Mouse (Mus musculus): ENCODE measurements around the gene Hnf1b.

Gene Hnf1b

DNA sequence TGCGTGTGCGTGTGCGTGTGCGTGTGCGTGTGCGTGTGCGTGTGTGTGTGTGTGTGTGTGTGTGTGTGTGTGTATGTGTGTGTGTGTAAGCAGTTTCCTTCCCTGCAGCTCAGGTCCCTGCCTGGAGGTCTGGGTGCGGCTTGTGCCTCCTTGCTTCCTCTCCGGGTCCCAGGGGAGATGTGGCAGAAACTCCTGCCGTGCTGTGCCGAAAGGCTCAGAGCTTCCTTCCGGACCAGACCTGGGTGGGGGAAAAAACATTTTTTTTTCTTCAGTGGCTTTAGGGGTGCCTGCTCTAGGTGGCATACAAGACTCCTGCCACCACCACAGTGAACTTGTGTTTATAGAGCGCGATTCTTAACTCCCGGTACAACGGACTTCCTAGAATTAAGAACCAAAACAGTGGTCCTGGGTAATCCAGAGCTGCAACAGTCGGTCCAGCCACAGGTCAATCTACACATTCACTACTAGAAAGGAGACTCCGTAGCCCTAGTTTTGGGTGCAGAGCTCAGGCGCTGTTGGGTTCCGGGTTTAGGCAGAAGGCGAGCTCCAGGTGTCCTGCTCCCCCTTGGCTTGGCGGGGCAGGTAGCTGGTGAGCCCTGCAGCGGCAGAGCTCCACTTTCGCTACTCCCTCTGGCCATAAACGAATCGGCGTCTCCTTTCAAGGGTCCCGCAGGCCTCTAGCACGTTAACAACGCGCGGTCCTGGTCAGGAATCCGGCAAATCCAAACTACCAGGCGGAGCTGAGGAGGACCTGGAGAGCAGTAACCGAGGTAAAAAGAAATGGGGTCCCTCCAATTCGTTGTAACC is at the start of gene Hnf1b:
Gene Hnf1b (plus strand): TSS at position 535 of the 807 bp plus-strand sequence.
- DNase-seq: no peak

DNA sequence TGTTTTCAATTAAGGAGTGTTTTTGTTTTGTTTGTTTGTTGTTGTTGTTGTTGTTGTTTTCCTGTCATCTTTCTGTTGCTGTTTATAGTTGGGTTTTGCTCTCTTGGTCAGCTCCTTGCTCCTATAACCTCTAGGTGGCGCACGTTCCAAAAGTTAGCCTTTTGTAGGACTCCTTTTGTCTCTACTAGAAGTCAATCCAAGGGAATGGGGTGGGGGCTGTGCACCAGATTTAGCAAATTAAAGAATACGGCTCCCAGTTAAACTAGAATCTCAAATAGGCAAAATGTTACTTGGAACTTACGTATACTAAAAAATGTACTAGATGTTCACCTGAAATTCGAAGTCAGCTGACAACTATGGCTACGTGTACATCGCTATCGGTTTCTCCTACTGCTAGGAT is 47.7 kb upstream of the Hnf1b start:
- DNase-seq: no peak

DNA sequence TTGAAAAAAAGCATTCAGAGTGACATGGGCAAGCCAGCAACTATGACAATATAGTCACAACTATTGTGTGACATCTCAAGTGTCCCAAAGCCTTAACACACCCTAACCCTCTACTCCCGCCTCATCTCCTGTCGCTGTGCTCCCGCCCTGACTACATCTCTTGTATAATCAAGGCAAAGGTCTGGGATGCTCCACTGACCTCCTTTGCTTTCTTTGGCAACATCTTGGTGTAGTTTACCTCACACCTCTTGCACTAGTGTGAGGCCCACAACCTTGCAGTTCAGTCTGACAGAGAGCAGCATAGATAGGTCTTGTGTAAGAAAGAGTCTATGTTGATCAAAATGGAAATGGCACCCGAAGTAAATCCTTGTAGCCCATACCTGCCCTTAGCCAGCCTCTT is 47.3 kb upstream of the Hnf1b start:
- no peak for DNase-seq

DNA sequence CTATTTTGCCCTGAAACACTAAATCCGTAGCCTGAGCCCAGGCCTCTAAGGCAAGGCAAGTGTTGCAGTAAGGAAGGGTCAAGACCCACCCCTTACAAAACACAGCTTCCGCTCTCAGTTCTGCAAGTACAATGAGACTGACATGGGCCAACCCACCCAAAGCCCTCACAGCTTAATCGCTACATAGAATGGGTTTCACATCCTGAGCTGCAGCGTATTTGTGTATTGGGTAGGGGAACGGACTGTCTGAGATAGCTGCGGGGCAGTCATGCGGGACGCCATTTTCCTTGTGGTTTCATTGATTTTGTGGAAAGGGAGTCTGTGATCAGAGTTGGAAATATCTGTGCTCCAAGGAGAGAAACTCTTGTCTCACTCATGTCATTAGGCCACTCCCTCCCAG is 39.4 kb upstream of the Hnf1b start:
- DNase-seq: no peak

DNA sequence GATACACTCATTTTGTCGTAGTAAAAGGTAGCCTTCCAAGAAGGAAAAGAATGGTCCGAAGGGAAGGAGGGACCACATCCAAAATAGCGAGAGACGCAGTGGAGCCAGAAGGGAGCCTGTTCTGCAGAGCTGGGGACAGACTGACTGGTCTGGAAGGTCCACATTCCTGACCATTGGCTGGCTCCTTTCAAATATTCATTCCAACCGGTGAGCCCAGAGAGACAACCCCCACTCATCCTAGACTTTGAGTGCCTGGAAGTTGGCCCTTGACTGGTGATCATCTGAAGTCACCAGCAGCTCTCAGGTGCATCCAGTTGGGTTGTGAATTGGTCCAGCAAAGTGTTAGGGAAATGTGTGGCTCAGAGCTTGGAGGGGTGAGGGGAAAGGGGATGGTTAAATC is 34.7 kb upstream of the Hnf1b start:
- DNase-seq: no peak

DNA sequence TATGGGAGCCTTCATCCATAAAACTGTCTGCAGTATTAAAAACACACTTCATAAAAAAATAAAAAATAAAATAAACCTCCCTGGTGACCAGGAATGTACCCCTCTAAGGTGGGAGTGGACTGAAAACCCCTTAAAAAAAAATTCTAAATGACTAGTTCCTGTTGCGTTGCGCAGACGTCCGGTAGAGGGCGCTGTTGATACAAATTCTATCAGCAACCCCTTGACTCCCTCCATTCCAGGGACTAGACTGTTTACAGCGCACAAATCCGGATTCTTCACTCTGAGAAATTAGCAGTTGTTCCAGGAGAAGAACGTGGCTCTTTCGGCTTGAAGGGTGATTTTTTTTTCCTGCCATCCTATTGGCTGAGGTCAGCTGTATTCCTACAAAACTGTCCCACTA is 34.2 kb upstream of the Hnf1b start:
- DNase-seq: peak; percentile 59

DNA sequence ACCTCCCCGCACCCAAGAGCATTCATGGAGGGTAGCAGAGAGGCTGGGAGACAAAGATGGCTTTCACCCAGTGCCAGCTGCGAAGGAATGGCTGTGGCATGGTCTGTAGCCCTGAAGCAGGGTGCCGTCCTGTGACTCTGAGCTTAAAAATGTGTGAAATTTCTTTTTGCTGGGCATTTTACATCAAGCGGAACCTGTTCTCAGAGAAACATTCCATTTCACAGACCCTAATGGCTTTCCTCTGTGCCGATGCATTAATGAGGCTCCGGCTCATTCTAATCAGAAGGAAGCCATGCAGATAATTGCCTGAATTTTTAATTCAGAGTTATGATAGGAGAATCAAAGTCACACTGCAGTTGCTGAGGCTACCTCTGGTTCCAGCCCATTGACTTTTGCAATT is 32.8 kb upstream of the Hnf1b start:
- no peak for DNase-seq

DNA sequence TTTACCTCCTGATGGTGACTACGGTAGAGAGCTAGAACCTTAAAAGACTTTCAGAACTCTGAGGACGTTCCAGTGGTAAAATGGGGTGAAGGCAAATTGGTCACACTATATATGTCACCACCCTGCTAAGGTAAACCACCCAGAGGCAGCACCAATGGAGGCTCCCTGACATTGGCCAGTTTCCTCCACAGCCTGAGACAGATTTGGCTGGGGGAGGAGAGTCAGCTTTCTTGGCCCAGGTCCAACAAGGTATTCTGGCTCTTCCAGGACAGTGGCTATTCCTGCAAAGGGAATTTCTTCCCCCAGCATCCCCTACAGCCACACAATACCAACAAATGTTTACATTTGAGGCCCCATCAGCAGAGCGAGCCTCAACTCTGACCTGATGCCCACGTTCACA is 31.9 kb upstream of the Hnf1b start:
- DNase-seq: no peak

DNA sequence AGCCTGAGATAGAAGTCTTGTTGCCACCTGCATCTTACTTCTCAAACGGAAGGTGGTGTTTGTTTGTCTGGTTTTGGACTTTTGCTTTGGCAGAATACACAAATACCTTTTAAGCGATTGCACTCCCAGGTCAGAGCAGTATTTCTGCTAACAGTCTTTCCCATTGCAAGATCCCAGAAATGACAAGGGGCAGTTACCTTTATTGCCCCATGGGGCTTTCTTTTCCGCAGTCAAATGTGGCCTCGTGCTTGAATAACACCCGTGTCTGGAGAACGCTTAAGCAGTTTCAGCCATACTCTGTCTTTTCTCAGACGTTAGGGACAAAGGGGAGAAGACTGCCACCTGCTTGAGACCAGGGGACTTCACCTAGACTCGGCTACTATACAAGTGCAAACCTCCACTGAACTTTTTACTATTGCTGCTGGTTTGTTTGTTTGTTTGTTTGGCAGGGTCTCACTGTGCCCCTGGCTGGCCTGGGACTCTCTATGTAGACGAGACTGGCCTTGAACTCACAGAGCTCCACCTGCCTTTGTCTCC is 31.2 kb upstream of the Hnf1b start:
- DNase-seq: no peak

DNA sequence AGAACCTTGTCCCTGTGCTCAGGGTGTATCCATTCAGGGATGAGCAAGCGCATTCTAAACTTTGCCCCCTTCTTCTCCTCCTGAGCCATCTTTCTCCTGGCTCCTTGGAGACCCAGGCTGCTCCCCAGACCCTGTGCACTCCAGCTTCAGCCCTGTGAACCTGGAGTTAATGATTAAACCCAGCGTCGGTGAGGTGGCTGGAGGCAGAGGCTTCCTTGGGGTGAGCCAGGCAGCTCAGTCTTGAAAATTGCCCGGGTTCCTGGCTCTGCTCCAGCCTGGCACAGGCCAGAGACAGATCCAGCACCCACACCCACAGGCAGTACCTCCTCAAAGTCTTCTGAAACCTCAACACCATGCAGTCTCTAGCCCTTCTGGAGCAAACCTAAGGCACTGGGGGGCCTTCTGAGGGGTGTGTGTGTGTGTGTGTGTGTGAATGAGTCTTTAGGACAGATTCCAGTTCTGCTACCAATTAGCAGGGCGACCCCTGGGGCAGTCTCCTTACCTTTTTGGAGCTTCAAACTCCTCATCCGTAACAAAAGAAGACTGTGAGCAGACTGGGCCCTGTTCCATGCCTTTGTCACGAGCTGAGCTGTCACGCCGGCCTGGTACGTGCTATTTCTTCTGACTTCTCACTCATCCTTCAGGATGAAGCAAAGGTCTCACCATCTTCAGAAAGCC is 29.9 kb upstream of the Hnf1b start:
- no peak for DNase-seq

DNA sequence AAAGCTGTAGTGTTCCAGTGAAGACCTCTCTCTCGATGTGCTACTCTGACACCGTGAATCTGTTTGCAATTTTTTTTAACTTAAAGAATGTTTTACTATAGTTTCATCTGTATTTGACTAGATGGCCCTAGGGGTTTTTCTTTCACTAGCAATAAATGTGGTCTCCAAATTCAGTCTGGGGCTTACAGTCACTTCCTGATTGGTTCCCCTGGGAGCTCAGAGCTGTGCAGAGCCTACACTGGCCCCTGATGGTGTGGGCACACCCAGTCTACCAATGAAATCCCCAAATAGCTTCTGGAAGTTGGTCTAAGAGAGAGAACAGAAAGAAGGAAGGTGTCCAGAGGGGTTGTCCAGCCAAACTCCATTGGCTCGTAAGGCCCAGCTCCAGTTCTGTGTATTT is 23.7 kb upstream of the Hnf1b start:
- no peak for DNase-seq

DNA sequence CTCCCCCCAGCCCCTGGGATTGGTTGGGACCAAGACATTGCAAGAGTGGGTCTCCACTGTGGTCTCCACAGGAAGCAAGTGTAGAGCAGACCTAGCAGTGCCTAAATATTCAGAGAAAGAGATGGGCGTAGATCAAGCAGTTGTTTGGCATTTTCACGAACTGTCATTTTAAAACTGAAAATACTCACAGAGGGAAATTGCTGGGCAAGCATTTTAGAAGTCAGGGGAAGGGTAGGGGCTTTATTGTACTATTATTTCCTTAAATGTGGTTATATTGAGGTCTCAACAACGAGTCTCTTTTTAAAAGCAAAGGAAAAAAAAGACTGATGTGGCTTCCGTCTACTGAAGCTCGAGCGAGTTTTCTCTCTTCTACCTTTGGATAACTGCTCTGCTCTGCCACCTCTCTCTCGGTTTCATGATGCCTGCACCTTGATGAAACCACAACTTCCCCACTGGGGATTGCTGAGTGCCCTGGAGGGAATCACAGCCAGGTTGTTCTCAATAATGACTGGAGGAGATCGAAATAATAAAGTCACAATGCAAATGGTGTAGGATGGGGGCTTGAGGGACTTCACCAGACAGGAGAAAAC is 21.2 kb upstream of the Hnf1b start:
- DNase-seq: no peak

DNA sequence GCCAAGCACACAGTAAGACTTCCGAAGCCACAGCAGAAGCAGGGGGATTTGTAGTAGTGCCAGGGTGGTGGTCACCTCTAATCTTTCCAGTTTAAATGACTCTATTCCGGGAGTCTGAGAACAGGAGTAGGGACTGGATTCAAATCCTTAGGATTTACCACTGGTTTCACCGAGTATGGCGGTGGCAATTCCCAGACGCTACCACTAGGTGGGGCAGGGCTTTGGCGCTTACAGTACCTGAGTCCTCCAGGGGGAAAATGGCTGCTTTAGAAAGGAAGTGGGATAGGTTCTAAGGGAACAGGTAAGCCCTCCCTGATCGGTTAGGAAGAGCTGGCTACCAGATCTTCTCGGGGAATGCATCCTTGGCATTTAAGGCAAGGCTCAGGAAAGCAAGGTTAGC is 17.5 kb upstream of the Hnf1b start:
- DNase-seq: peak; percentile 48

DNA sequence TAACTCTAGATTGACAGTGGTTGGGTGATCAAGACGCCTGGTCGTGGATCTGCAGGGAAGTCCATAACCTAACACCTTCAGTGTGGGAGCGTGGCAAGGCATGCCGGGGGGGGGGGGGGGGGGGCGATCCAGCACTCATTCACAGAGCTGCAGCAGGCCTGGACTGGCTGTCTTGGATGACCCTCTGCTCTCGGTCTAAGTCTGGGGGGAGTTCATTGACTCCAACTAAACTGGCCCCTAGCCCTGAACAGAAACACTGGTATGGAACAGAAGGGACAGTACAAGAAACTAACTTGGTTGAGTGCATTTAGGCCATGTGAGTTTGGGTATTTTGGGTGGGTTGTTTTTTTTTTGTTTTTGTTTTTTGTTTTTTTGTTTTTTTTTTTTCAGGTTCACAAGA is 16.3 kb upstream of the Hnf1b start:
- no peak for DNase-seq

DNA sequence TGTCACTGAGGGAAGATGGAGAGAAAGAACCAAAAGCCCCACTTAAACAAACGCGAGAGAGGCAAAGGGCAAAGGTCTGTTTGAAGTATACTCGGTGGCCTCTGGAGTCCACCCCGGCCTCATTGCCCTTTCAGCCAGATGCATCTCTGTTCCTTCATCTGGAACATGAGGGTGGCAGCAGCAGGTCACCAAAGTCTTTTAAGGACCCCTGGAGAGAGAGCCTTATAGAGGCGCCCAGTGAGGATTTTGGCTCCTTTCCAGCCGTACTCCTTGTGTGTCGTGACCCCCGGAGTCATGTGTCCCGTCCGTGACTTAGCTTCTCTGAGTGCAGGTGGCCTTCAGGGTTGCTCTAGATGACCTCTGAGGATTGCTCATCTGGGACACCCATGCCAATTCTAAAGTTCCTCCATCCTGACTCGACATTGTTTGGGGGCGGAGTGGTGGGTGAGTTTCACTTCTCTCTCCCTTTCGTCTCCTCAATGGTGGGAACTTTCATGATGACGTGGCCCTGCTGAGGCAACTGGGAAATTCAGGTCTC is 15.8 kb upstream of the Hnf1b start:
- no peak for DNase-seq

DNA sequence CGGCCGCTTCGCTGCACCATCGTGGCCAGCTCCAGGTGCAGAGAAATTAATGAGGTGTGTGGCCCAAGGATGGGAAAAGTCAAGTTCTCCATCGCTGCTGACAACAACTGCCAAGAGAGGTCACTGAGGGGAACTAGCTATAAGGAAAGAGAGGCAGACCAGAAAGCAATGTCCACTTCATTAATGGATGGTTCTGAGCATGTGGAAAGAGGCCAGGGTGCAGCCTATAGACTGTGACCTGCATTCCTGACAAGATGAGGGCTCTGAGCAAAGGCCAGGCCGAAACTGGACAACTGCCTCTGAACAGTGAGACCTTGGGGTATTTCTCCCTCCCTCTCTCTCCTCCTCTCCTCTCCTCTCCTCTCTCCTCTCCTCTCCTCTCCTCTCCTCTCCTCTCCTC is 10.4 kb upstream of the Hnf1b start:
- DNase-seq: no peak

DNA sequence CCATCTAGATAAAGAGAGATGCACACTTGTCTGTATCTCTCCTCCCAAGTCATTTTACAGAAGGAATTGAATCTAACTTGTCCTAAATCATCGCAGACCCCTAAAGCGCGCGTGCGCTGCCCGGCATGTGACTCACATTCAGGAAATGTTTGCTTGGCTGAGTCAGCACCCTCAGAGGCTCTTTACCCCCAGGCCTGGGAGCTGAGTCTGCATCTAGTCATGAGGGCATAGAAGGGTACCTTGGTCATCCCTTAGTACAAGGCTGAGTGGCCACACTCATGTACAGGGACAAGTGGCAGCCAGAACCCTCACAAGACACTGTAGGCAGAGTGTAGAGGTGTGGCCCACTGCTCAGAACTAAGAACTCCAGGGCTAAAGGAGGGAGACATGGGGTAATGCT is 6.3 kb upstream of the Hnf1b start:
- DNase-seq: no peak

DNA sequence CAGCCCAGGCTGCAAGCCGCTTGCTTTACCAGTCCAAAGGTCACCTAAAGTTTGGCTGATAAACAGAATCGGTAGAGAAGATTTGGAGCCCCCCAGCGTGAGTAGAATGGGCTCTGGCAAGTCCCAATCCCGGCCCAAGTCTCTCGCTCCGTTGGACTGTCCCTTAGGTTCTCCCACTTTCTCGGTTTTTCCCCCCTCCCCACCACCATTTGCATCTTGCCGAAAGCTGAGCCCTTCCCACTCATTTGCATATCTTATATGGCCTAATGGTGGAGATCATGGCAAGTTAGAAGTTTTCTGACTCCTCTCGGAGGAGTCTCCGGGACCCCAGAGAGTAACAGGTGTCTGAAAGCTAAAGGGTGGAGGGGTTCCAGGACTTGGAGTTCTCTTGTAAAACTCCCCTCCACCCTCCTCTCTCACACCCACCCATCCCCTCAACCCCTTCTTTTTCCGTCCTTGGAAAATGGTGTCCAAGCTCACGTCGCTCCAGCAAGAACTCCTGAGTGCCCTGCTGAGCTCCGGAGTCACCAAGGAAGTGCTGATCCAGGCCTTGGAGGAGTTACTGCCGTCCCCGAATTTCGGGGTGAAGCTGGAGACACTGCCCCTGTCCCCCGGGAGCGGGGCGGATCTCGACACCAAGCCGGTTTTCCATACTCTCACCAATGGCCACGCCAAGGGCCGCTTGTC is 866 bp downstream of the Hnf1b start:
- DNase-seq: peak; percentile 8

DNA sequence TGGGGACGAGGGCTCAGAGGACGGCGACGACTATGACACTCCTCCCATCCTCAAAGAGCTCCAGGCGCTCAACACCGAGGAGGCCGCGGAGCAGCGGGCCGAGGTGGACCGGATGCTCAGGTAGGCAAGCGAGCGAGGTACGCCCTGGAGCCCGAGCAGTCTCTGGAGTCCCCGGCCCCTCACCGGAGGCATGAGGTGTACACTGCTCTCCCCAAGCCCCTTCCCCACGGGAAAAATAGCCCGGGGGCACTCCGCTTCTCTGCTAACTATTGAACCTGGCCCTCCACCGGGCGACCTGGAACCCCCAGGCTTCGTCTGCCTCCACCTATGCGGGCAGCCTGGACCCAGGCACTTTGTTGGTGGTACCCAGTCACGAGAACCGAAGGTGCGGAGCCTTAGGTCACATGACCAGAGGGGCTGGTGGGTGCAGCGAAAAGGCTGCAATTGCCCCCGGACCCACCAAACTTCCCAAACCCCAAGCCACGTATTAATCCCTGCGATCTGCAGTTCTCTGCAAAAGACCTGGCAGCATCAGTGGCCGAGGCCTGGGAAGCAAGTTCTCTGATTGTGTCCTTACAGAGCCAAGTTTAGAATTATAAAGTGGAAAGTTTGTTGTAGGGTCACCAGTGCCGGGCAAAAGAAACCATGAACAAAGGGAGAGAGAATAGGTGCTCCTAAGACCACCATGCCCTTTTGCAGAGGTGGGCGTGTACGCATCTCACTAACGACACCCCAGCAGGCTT is 1.6 kb downstream of the Hnf1b start:
- DNase-seq: no peak

DNA sequence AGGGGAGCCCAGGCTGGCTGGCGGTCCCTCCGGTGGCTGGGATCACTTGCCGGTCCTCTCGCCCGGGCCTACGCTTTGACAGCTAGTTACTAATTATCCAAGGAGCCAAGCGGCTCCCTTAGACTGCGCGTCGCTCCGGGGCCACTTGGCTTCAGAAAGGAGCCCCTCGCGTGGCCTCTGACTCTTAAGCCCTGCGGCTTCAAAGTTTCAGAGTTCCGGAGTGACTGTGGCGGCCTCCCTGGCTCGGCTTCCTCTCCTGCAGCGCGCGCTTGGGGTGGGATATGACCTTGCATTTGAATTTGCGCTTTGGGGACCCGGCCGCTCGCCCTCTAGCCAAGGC is 2.1 kb downstream of the Hnf1b start:
- DNase-seq: peak; percentile 23

DNA sequence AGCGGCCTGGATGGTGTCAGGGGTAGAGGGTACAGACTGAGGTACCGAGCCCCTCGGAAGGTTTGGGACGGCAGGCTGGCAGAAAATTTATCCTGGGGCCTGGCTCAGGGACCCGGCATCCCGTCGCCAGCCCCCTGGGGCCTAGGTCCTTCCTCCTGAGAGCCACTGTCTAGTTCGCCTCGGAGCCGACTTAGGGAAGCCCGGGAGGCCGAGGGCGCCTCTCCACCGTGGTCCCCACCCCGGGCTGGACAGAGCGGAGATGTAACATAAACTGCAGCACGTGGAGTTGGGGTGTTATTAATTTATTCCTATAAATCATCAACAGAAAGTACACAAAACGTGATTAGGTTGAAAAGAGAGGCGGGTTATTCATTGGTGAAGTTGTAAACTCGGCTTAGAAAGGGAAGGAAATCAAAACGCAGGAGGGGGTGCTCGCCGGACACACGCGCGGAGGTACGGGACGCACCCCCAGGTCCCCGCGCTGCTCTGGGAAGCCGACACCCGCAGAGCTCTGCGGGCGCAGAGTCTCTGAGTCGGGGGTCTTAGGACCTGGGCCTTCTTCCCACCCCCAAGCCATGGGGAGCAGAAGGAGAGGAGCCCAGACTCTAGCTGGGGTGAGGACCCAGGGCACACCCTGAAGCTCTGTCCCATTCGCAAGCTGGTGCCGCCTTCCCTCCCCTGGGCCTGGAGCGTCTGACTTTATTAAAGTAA is 2.8 kb downstream of the Hnf1b start:
- DNase-seq: no peak
